Mouse (Mus musculus) heart, embryonic 13.5 days (tissue): ENCODE results near the gene Gm8267. TPM values are rescaled to one million over a fixed set of nuclear protein-coding genes. Genes with fewer than 3 reads are reported as not detected.
"Not testable (repeated sequence)": the region's sequence is repeated elsewhere in the genome, so short reads cannot be mapped to it uniquely, and the experiment has no call there.

Source experiments
- ATAC-seq: fragments of 200-750 bp; cut with Nextera tagmentation; 2 replicates; pipeline ENCODE4 v1.8.0; 2017; ENCODE audit warnings: moderate TSS enrichment; ENCODE audit not compliant: insufficient number of reproducible peaks, low FRiP score, low TSS enrichment; ENCODE audit errors: extremely low read depth
- H3K27ac ChIP-seq: fragments of 300-500 bp; sonication (generic); replicated peaks from 2 replicates; pipeline ENCODE4 v1.5.1; 2015; ENCODE audit warnings: moderate library complexity, mild to moderate bottlenecking, inconsistent platforms
- H3K27me3 ChIP-seq: fragments of 300-500 bp; sonication (generic); replicated peaks from 2 replicates; pipeline ENCODE4 v1.6.1; 2015; ENCODE audit warnings: mild to moderate bottlenecking, inconsistent platforms
- H3K36me3 ChIP-seq: fragments of 300-500 bp; sonication (generic); 2 replicates; pipeline ENCODE4 v1.6.1; 2015; ENCODE audit warnings: mild to moderate bottlenecking, inconsistent platforms
- H3K4me1 ChIP-seq: fragments of 300-500 bp; sonication (generic); 2 replicates; pipeline ENCODE4 v1.6.1; 2015; ENCODE audit warnings: inconsistent platforms
- H3K4me2 ChIP-seq: fragments of 300-500 bp; sonication (generic); 2 replicates; pipeline ENCODE4 v1.6.1; 2015; ENCODE audit warnings: inconsistent platforms, mild to moderate bottlenecking, moderate library complexity
- H3K4me3 ChIP-seq: fragments of 300-500 bp; sonication (generic); 2 replicates; pipeline ENCODE4 v1.5.1; 2015; ENCODE audit warnings: moderate library complexity, mild to moderate bottlenecking, inconsistent platforms
- H3K9ac ChIP-seq: fragments of 300-500 bp; sonication (generic); 2 replicates; pipeline ENCODE4 v1.6.1; 2015; ENCODE audit warnings: inconsistent platforms, mild to moderate bottlenecking, moderate library complexity
- H3K9me3 ChIP-seq: fragments of 300-500 bp; sonication (generic); 2 replicates; pipeline ENCODE4 v1.6.1; 2016; ENCODE audit warnings: inconsistent platforms
- WGBS: fragments of 180-500 bp; shearing (Covaris S2); methylation state at CpG from one replicate; pipeline ENCODE4 v1.1.7; 2015; ENCODE audit warnings: mixed read lengths; 5-methylcytosine and 5-hydroxymethylcytosine counted together
- polyA plus RNA-seq: library from polyadenylated mRNA; unstranded; fragments of >200 nt; fragmentation: Nextera tagmentation; extraction: Ambion mirVana; gene quantifications from 2 replicates; pipeline ENCODE4 v1.2.1, GENCODE M21; 2015

Gm8267 gene
- not detected in 2 replicates for polyA plus RNA-seq

- 72% methylated on average over 3 of the region's 3 CpGs for WGBS
Observed at GRCm38 (mm10) chr14:44750240-44750639, at the start of gene Gm8267. Gene Gm8267 (minus strand): TSS chr14:44750340.

GRCm38 (mm10) chr14:44789537-44790382 is 39.6 kb upstream of the Gm8267 start:
- H3K27ac ChIP-seq, H3K36me3 ChIP-seq, H3K4me2 ChIP-seq, H3K9ac ChIP-seq, H3K9me3 ChIP-seq, H3K27me3 ChIP-seq, ATAC-seq, H3K4me1 ChIP-seq, H3K4me3 ChIP-seq: not testable (repeated sequence)
- WGBS = 52% methylated on average over 2 of the region's 2 CpGs

More at GRCm38 (mm10) chr14:44750240-44750639, at the start of gene Gm8267:
- no peaks in the 10 kb centered on the region for H3K27me3 ChIP-seq
- H3K27ac ChIP-seq = no peak within 1 kb of the TSS
- no peak within 1 kb of the TSS for H3K4me2 ChIP-seq
- no peaks in the 10 kb centered on the region for H3K36me3 ChIP-seq
- H3K4me3 ChIP-seq = no peak within 1 kb of the TSS
- no peaks in the 10 kb centered on the region for H3K9me3 ChIP-seq
- no peaks in the 10 kb centered on the region for H3K4me1 ChIP-seq
- no peak within 1 kb of the TSS for H3K9ac ChIP-seq
- no peak for ATAC-seq

- not testable (repeated sequence) for H3K9me3 ChIP-seq, H3K4me1 ChIP-seq, H3K4me2 ChIP-seq, H3K27me3 ChIP-seq, H3K27ac ChIP-seq, H3K36me3 ChIP-seq, H3K9ac ChIP-seq, ATAC-seq, H3K4me3 ChIP-seq
- WGBS = 63% methylated on average over 1 of the region's 1 CpGs
Observed at GRCm38 (mm10) chr14:44742789-44743188, 7.4 kb downstream of the Gm8267 start.

- not testable (repeated sequence) for H3K4me3 ChIP-seq, H3K9ac ChIP-seq, H3K27me3 ChIP-seq, H3K36me3 ChIP-seq, H3K9me3 ChIP-seq, H3K27ac ChIP-seq, H3K4me2 ChIP-seq, H3K4me1 ChIP-seq, ATAC-seq
Observed at GRCm38 (mm10) chr14:44730711-44731110, 19.4 kb downstream of the Gm8267 start.

- ATAC-seq, H3K4me2 ChIP-seq, H3K27ac ChIP-seq, H3K9ac ChIP-seq, H3K27me3 ChIP-seq, H3K4me3 ChIP-seq, H3K36me3 ChIP-seq, H3K9me3 ChIP-seq, H3K4me1 ChIP-seq: not testable (repeated sequence)
- WGBS = 41% methylated on average over 3 of the region's 3 CpGs
Observed at GRCm38 (mm10) chr14:44706356-44706755, 43.8 kb downstream of the Gm8267 start, which contains the start of gene Gm8257. Gene Gm8257 (minus strand): TSS chr14:44706456.

Other genes with a start within 250 kb of the Gm8267 start
- gene Gm17093, start 232.1 kb downstream of the Gm8267 start, polyA plus RNA-seq = not detected in 2 replicates
- gene Gm8247, start 167.2 kb downstream of the Gm8267 start, polyA plus RNA-seq = not detected in 2 replicates
- not detected in 2 replicates for gene Gm5624, start 122.4 kb downstream of the Gm8267 start, polyA plus RNA-seq
- gene Gm8257, start 43.9 kb downstream of the Gm8267 start, polyA plus RNA-seq = not detected in 2 replicates
- gene Ptgdr, start 109.0 kb upstream of the Gm8267 start, polyA plus RNA-seq = not detected in 2 replicates
- gene Ptger2, start 237.9 kb upstream of the Gm8267 start, polyA plus RNA-seq = 0.12 and 0.13 TPM in 2 replicates